Mouse (Mus musculus) hindbrain, embryonic 15.5 days (tissue): ENCODE measurements around the gene Phf23. TPM values are rescaled to one million over a fixed set of nuclear protein-coding genes. Genes with fewer than 3 reads are reported as not detected.

Experiments used
- ATAC-seq: fragments of 200-750 bp; cut with Nextera tagmentation; 2 replicates; pipeline ENCODE4 v1.8.0; 2017; ENCODE audit warnings: low read depth, moderate number of reproducible peaks, moderate TSS enrichment; ENCODE audit not compliant: low FRiP score
- H3K27ac ChIP-seq: fragments of 300-500 bp; sonication (generic); replicated peaks from 2 replicates; pipeline ENCODE4 v1.5.1; 2015; ENCODE audit warnings: mild to moderate bottlenecking, inconsistent platforms
- H3K27me3 ChIP-seq: fragments of 300-500 bp; sonication (generic); 2 replicates; pipeline ENCODE4 v1.6.1; 2015; ENCODE audit warnings: control low read depth, inconsistent platforms
- H3K36me3 ChIP-seq: fragments of 300-500 bp; sonication (generic); 2 replicates; pipeline ENCODE4 v1.6.1; 2015; ENCODE audit warnings: control low read depth, inconsistent platforms
- H3K4me1 ChIP-seq: fragments of 300-500 bp; sonication (generic); replicated peaks from 2 replicates; pipeline ENCODE4 v1.6.1; 2015; ENCODE audit warnings: control low read depth, inconsistent platforms
- H3K4me2 ChIP-seq: fragments of 300-500 bp; sonication (generic); 2 replicates; pipeline ENCODE4 v1.6.1; 2015; ENCODE audit warnings: moderate library complexity, mild to moderate bottlenecking, inconsistent platforms
- H3K4me3 ChIP-seq: fragments of 300-500 bp; sonication (generic); 2 replicates; pipeline ENCODE4 v1.5.1; 2015; ENCODE audit warnings: mild to moderate bottlenecking, inconsistent platforms
- H3K9ac ChIP-seq: fragments of 300-500 bp; sonication (generic); 2 replicates; pipeline ENCODE4 v1.6.1; 2015; ENCODE audit warnings: inconsistent platforms
- H3K9me3 ChIP-seq: fragments of 300-500 bp; sonication (generic); 2 replicates; pipeline ENCODE4 v1.6.1; 2016; ENCODE audit warnings: control low read depth, inconsistent platforms
- WGBS: fragments of 180-500 bp; shearing (Covaris S2); methylation state at CpG from one replicate; pipeline ENCODE4 v1.1.7; 2015; 5-methylcytosine and 5-hydroxymethylcytosine counted together
- polyA plus RNA-seq: library from polyadenylated mRNA; unstranded; fragments of >200 nt; fragmentation: Nextera tagmentation; extraction: Ambion mirVana; gene quantifications from 2 replicates; pipeline ENCODE4 v1.2.1, GENCODE M21; 2015

Gene Phf23
- polyA plus RNA-seq, 1 experiment from 2014 or later, result 56.1 TPM

DNA sequence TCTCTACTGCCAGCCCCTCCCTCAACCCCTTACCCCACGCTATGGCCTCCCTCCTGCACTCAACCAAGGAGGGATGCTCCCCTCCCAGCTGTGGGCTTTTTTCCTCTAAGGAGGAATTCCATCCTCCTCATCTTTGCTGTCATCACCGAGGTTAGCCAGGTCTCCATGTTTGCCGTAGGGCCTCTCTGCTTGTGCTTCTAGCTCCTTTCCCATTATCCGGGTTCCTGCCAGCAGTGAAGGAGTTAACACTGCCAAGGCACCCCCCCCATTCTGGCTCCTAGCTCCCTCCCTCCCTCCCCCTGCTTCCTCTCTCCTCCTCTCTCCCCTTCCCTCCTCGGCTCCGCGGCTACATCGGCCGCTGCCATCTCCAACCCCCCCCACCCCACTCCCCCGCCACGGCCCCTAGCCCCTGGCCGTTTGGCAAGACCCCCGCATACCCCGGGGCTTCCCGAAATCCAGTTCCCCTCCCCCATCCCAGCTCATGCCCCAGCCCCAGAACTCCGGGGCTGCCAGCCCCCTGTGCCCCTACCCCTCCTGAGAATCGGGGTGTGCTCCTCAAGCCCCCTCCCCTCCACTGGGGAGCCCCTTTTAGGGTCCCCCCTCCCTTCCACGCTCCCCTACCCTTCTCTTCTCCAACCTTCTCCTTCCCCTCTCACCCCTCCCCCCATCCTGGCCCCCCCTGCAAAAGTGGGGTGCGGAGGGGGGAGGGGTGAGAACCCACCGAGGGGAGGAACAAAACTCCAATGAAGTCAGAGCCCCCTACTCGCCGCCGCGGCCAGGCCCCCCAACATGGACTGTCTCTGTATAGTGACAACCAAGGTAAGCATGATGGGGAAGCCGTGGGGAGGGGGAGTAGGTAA is 22.8 kb downstream of the Phf23 start:
- H3K9me3 ChIP-seq, result no peaks in the 10 kb centered on the region
- 2% methylated on average over 21 of the region's 25 CpGs for WGBS
- no peak for ATAC-seq

DNA sequence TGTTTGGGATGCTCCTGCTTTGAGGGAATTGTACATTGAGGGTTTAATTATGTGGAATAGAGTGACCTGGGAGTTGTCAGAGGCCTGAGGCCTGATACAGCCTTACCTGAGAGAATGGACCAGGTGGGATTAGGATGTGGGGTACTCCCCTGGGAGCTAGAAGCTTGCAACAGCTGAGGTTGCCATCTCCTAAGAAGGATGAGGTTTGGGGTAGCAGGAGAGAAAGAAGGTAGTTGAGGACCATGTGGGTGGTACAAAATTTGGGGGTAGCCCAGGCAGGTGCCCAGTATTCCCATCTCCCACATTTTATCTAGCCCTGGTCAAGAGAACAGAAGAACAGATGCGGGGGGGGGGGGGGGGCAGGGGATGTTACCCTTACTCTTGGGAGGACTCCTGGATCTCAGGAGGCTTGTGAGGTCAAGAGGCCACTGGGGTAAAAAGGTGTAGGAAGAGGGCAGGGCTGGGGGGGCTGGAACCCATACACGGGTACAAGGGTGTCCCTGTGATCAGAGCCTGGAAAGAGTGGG is 24.0 kb downstream of the Phf23 start:
- H3K9me3 ChIP-seq, result no peaks in the 10 kb centered on the region
- peaks cover 75% of the 10 kb centered on the region for H3K4me1 ChIP-seq
- ATAC-seq, result no peak
- H3K27me3 ChIP-seq, result no peaks in the 10 kb centered on the region
- H3K9ac ChIP-seq, result peak overlapping the region; percentile 86
- 8% methylated on average over 2 of the region's 2 CpGs for WGBS
- H3K4me2 ChIP-seq, result peak overlapping the region; percentile 89
- H3K36me3 ChIP-seq, result no peaks in the 10 kb centered on the region
- H3K4me3 ChIP-seq, result peak overlapping the region; percentile 54
- peak overlapping the region; percentile 94 for H3K27ac ChIP-seq

More for the DNA sequence above, 22.8 kb downstream of the Phf23 start:
- Histone ChIP-seq H3K4me1 (peaks cover 72% of the 10 kb centered on the region), H3K9ac (peak overlapping the region; percentile 86), H3K4me3 (peak overlapping the region; percentile 54), H3K36me3 (no peaks in the 10 kb centered on the region), H3K27ac (peak overlapping the region; percentile 94), H3K4me2 (peak overlapping the region; percentile 89), H3K27me3 (no peaks in the 10 kb centered on the region)

DNA sequence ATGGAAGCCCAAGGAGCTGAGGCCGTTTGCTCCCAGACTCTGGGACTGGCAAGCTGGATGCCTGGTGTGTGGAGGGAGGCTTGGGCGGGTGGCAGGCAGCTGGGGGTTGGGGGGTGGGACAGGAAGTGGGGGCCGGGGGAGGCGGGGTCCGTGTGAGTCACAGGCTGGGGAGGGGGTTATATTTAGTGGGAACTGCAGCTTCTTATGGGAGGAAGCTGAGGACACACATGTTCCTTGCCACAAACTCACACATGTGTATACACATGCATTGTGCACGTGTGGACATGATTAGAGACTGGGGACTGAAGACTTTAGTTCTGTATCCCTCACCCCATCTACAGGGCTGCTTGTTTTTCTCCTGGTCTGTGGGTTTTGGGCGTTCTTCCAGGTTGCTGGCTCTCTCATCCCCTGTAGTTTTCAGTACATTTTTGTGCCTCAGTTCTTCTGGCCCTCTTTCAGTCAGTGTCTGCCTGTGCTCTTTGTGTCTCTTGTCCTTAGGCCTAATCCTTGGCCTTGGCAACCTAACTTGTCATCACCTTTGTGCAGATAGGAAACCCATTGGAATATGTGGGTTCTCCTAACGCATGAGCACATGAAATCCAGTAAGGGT is 24.6 kb downstream of the Phf23 start:
- Histone ChIP-seq H3K9me3 (no peaks in the 10 kb centered on the region), H3K4me2 (peak overlapping the region; percentile 89), H3K4me1 (peaks cover 76% of the 10 kb centered on the region), H3K4me3 (peak overlapping the region; percentile 54), H3K27me3 (no peaks in the 10 kb centered on the region), H3K27ac (peak overlapping the region; percentile 94), H3K9ac (peak overlapping the region; percentile 26), H3K36me3 (no peaks in the 10 kb centered on the region)
- ATAC-seq, result no peak
- WGBS, result 21% methylated on average over 7 of the region's 8 CpGs

DNA sequence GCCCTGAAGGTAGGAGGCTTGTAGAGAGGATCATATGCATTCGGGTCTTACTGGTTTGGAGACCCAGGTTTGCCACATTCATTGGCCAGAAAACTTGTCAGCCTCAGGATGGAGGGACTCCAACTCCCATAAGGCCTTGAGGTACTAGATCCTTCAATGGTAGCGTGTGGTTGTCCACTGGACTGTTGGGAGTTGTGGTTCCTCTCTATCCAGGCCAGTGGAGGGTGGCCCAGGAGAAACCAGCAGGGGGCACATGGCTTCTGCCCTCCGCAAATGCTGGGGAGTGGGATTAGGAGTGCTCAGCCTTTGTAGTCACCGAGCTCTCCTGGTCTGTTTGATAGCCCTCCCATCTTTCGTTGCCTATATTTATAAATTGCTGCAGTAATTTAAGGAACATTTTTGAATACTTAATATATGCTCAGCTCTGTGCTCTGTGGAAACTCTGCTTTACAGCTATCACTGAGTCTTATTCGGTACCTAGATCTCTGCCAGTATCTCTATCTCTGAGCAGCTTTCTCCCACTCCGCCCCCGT is 25.2 kb downstream of the Phf23 start:
- ATAC-seq, result peak; percentile 68
- peaks cover 79% of the 10 kb centered on the region for H3K4me1 ChIP-seq
- peak overlapping the region; percentile 26 for H3K9ac ChIP-seq
- under 1% methylated on average over 8 of the region's 8 CpGs for WGBS
- peak overlapping the region; percentile 94 for H3K27ac ChIP-seq
- H3K36me3 ChIP-seq, result no peaks in the 10 kb centered on the region
- H3K9me3 ChIP-seq, result no peaks in the 10 kb centered on the region
- H3K27me3 ChIP-seq, result no peaks in the 10 kb centered on the region
- H3K4me2 ChIP-seq, result peak overlapping the region; percentile 89
- peak overlapping the region; percentile 54 for H3K4me3 ChIP-seq

DNA sequence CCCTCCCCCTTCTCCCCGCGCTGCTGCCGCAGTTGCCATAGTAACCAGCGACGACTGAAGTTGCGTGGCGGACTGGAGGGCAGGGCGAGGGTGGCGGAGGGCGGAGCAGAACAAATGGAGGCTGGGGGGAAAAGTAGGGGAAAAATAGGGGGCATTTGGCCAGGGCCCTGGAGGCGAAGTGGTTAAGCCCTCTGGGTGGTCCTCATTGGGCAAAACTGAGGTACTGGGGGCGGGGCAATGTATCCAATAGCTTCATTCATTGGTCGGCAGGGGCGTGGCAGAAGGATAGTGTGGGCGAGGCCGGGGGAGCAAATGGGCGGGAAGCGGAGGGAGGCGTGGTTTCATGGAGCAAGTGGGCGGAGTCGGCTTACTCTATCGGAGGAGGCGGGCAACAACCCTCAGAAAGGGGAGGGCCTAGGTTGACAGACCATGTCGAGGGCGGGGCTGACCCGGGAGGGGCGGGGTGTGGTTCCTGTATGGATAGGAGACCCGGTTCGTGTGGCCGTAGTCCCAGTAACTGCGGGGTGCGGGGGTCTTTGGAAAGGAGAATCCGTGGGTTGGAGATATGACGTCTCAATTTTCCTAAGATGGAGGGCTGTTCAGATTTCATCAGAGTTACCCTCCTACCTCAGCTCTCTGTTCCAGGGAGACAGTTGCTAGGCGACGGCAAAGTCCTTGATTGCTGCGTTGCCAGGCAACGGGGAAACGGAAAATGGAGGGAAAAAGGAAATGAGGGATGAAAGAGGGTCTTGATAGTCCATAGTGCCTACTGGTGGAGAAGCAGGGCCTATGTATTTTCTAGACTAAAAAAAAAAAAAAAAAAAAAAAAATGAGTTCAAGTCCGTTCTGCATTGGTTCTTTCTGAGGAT is 25.9 kb downstream of the Phf23 start:
- under 1% methylated on average over 40 of the region's 40 CpGs for WGBS
- Histone ChIP-seq H3K9me3 (no peaks in the 10 kb centered on the region), H3K4me3 (peak overlapping the region; percentile 54), H3K27ac (peak overlapping the region; percentile 94), H3K27me3 (no peaks in the 10 kb centered on the region), H3K4me2 (peak overlapping the region; percentile 89), H3K9ac (peak overlapping the region; percentile 26), H3K36me3 (no peaks in the 10 kb centered on the region), H3K4me1 (peaks cover 86% of the 10 kb centered on the region)
- peak; percentile 73 for ATAC-seq

DNA sequence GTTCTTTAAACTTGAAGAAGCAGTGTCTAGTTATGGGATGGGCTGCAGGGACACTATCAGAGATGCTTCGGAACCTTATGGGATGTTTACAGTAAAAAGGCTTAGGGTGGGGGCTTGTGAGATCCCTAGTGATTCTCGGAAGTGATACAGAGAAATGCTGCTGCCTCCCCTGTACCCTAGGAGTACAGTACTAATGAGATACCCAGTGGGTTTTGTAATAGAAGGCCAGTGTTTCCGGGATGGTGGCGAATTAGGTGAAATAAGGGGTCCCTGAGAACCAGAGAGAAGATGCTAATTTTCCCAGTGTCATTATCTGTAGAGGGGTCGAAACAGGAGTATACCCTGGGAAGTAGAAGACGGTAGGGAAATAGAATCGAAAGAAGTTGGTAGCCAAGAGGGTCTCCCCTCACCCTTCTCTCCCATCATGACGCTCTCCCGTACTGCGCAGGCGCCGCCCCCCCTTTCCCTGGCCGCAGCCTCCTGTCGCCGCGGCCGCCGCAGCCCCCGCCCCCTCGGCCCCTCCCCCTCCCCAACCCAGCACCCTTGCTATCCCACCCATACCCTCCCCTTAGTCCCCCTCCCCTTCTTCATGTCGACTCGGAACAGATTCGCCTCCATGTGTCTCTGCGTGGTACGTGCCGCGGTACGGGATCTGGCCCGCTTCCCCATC is 28.0 kb downstream of the Phf23 start:
- peaks cover 94% of the 10 kb centered on the region for H3K4me1 ChIP-seq
- WGBS, result 4% methylated on average over 23 of the region's 29 CpGs
- peak overlapping the region; percentile 41 for H3K4me3 ChIP-seq
- no peaks in the 10 kb centered on the region for H3K27me3 ChIP-seq
- H3K27ac ChIP-seq, result peak overlapping the region; percentile 64
- no peaks in the 10 kb centered on the region for H3K9me3 ChIP-seq
- H3K4me2 ChIP-seq, result peak overlapping the region; percentile 59
- peak overlapping the region; percentile 47 for H3K9ac ChIP-seq
- ATAC-seq, result no peak
- H3K36me3 ChIP-seq, result no peaks in the 10 kb centered on the region

DNA sequence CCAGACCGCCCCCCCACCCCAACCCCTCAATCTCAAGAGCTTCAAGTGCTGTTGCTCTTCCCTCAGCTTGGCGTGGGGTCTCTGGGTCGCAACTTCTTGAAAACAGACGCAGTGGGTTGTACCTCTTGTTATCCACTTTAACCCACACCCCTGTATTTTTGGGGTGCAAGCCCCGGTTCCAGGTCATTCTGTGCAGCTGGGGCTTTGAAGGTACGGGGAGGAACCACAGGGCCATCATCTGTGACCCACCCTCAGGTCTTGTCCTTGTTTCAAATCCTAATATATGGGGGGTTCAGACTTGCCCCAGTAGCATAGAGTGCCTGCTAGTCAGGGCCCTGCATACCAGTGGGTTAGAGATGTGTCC is 28.6 kb downstream of the Phf23 start:
- H3K27ac ChIP-seq, result peak overlapping the region; percentile 64
- no peaks in the 10 kb centered on the region for H3K27me3 ChIP-seq
- 9% methylated on average over 6 of the region's 6 CpGs for WGBS
- ATAC-seq, result no peak
- peak overlapping the region; percentile 59 for H3K4me2 ChIP-seq
- peaks cover 95% of the 10 kb centered on the region for H3K4me1 ChIP-seq
- H3K9ac ChIP-seq, result peak overlapping the region; percentile 47
- H3K9me3 ChIP-seq, result no peaks in the 10 kb centered on the region
- H3K36me3 ChIP-seq, result no peaks in the 10 kb centered on the region
- H3K4me3 ChIP-seq, result peak overlapping the region; percentile 41

DNA sequence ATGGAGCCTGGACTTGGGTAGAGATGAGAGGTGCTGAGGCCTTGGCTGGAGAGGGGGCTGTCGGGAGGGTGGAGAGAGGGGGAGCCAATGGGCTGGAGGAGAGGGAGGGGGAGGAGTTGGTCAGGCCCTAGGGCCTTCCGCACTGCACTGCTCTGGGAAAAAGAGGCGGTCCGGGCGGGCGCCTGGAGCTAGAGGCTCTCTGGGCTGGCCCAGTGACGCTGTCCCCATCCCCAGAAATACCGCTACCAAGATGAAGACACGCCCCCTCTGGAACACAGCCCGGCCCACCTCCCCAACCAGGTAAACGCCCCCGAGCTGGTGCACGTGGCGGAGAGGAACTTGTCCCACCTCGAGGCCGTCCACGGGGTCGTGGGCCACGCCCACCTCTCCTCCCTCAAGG is 31.1 kb downstream of the Phf23 start:
- H3K27ac ChIP-seq, result peak overlapping the region; percentile 96
- H3K9me3 ChIP-seq, result no peaks in the 10 kb centered on the region
- peak overlapping the region; percentile 13; the same call in 1 of the 2 replicates for H3K9ac ChIP-seq
- no peaks in the 10 kb centered on the region for H3K27me3 ChIP-seq
- WGBS, result 6% methylated on average over 19 of the region's 19 CpGs
- H3K36me3 ChIP-seq, result peaks cover 8% of the 10 kb centered on the region
- peaks cover 91% of the 10 kb centered on the region for H3K4me1 ChIP-seq
- peak overlapping the region; percentile 66 for H3K4me2 ChIP-seq
- H3K4me3 ChIP-seq, result peak overlapping the region; percentile 29
- no peak for ATAC-seq

DNA sequence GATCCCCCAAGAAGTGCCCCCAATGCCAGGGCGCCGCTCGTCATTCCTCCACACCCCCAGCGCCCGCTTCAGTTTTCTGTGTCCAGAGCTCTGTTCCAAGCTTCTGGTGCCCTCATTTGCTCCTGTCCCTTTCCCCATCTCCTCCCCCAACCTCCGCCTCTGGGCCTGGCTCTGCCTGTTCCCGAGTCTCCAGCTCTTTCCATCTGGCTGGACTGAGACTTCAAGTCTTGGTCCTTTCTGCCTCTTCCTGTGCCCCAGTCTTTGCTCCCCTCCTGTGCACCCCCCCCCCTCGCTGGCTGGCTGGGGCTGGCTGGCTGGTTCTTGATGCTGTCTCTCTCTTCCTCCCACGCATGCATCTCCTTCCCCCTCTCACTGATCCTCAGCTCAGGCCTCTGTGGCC is 31.8 kb downstream of the Phf23 start:
- H3K4me1 ChIP-seq, result peaks cover 84% of the 10 kb centered on the region
- no peaks in the 10 kb centered on the region for H3K27me3 ChIP-seq
- 33% methylated on average over 9 of the region's 9 CpGs for WGBS
- no peak for ATAC-seq
- H3K27ac ChIP-seq, result peak overlapping the region; percentile 96
- peak overlapping the region; percentile 29 for H3K4me3 ChIP-seq
- peak overlapping the region; percentile 13; the same call in 1 of the 2 replicates for H3K9ac ChIP-seq
- peaks cover 15% of the 10 kb centered on the region for H3K36me3 ChIP-seq
- H3K9me3 ChIP-seq, result no peaks in the 10 kb centered on the region
- peak overlapping the region; percentile 66 for H3K4me2 ChIP-seq

DNA sequence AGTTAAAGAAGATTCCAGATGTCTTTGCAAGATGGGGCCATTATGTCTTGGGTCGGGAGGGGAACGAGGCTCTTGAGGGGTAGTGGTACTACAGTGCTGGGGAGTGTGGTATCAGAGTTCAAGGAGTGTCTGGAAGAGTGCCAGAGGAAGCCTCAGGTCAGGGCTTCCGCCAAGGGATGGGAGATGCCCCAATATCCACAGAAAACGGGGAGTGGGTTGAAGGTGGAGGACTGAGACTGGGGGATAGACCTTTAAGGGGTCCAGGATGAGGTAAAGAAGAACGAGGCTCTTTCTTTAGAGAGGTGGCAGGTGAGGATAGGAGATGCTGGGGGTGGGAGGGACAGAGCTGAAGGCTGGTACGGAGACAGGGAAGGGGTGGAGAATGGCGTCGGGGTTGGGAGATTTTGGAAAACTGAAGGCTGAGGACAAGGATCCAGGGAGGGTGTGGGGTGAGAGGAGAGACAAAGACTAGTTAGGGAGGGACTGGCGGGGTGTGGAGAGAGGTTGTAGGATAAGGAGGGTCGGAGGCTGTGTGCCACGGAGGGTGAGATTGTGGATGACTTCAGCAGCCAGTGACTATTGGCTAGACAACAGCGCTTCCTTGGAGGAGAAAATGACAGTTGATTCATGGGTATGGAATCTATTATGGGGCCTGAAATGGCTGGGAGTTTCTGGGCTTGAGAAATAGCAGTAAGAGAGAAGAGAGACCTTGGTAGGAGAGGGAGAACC is 33.0 kb downstream of the Phf23 start:
- peak; percentile 7; the same call in 1 of the 2 replicates for ATAC-seq
- Histone ChIP-seq H3K9me3 (no peaks in the 10 kb centered on the region), H3K4me3 (peak overlapping the region; percentile 37), H3K4me1 (peaks cover 73% of the 10 kb centered on the region), H3K4me2 (peak overlapping the region; percentile 66), H3K27ac (peak overlapping the region; percentile 96), H3K27me3 (no peaks in the 10 kb centered on the region), H3K36me3 (peaks cover 26% of the 10 kb centered on the region), H3K9ac (peak overlapping the region; percentile 30)
- WGBS, result 17% methylated on average over 12 of the region's 12 CpGs
